Mouse (Mus musculus) E14TG2a.4 (cell line): ENCODE results near the gene B4galnt4.

ENCODE experiments used
- CTCF ChIP-seq: conservative IDR thresholded peaks from 2 replicates; pipeline ENCODE4 v1.5.1; 2014; ENCODE audit warnings: low read length
- NANOG ChIP-seq: IDR thresholded peaks from 2 replicates; pipeline ENCODE4 v1.6.1; 2014; ENCODE audit warnings: borderline replicate concordance, low read length, mixed read lengths

DNA sequence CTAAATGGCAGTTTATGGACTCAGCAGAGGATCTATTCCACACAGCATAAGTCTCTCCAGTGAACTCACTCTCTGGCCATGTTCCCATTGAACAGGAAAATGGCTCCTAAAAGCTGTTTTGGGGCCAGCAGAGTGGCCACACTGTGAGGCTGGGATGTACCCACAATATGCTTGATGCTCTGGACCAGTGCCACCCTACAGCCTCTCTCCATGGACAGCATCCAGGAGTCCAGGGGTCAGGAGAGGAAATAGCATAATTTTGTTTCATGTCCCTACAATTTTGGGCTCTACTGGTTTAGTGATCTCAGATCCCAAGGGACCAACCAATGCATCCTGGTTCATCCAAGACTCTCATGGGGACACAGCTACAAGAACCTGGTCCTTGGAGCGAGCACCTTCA lies 3.4 kb upstream of the B4galnt4 start:
- no peak for TF ChIP-seq CTCF
- no peak for TF ChIP-seq NANOG
